Mouse (Mus musculus) limb, embryonic 15.5 days (tissue): ENCODE results near the gene Smg6. TPM values are rescaled to one million over a fixed set of nuclear protein-coding genes. Genes with fewer than 3 reads are reported as not detected.

Experiments
- ATAC-seq: fragments of 200-750 bp; cut with Nextera tagmentation; 2 replicates; pipeline ENCODE4 v1.8.0; 2017; ENCODE audit warnings: low read depth, moderate TSS enrichment; ENCODE audit not compliant: insufficient number of reproducible peaks, low FRiP score, low TSS enrichment
- H3K27ac ChIP-seq: fragments of 300-500 bp; sonication (generic); 2 replicates; pipeline ENCODE4 v1.5.1; 2015; ENCODE audit warnings: moderate library complexity, mild to moderate bottlenecking, inconsistent platforms
- H3K27me3 ChIP-seq: fragments of 300-500 bp; sonication (generic); 2 replicates; pipeline ENCODE4 v1.6.1; 2015; ENCODE audit warnings: inconsistent platforms
- H3K36me3 ChIP-seq: fragments of 300-500 bp; sonication (generic); 2 replicates; pipeline ENCODE4 v1.6.1; 2015; ENCODE audit warnings: inconsistent platforms
- H3K4me1 ChIP-seq: fragments of 300-500 bp; sonication (generic); 2 replicates; pipeline ENCODE4 v1.6.1; 2015; ENCODE audit warnings: inconsistent platforms
- H3K4me2 ChIP-seq: fragments of 300-500 bp; sonication (generic); 2 replicates; pipeline ENCODE4 v1.6.1; 2015; ENCODE audit warnings: mild to moderate bottlenecking, inconsistent platforms
- H3K4me3 ChIP-seq: fragments of 300-500 bp; sonication (generic); 2 replicates; pipeline ENCODE4 v1.5.1; 2015; ENCODE audit warnings: mild to moderate bottlenecking, inconsistent platforms
- H3K9ac ChIP-seq: fragments of 300-500 bp; sonication (generic); 2 replicates; pipeline ENCODE4 v1.6.1; 2015; ENCODE audit warnings: inconsistent platforms
- H3K9me3 ChIP-seq: fragments of 300-500 bp; sonication (generic); 2 replicates; pipeline ENCODE4 v1.6.1; 2016; ENCODE audit warnings: inconsistent platforms
- WGBS: fragments of 180-500 bp; shearing (Covaris S2); methylation state at CpG from one replicate; pipeline ENCODE4 v1.1.7; 2015; 5-methylcytosine and 5-hydroxymethylcytosine counted together
- polyA plus RNA-seq: library from polyadenylated mRNA; unstranded; fragments of >200 nt; fragmentation: Nextera tagmentation; extraction: Ambion mirVana; gene quantifications from 2 replicates; pipeline ENCODE4 v1.2.1, GENCODE M21; 2015

Smg6 gene
- polyA plus RNA-seq, 1 experiment from 2014 or later, result 17.6 TPM

- ATAC-seq, result no peak
- H3K36me3 ChIP-seq, result no peaks in the 10 kb centered on the region
- no peak overlapping the region for H3K4me3 ChIP-seq
- no peak overlapping the region for H3K9ac ChIP-seq
- WGBS, result 88% methylated on average over 2 of the region's 2 CpGs
- H3K4me1 ChIP-seq, result peaks cover 10% of the 10 kb centered on the region; the same call in 1 of the 2 replicates
- no peak overlapping the region for H3K27ac ChIP-seq
- H3K9me3 ChIP-seq, result no peaks in the 10 kb centered on the region
- no peaks in the 10 kb centered on the region for H3K27me3 ChIP-seq
- H3K4me2 ChIP-seq, result no peak overlapping the region
These were observed 198.8 kb downstream of the Smg6 start for GRCm38 (mm10) chr11:75124406-75124805.

- WGBS, result 87% methylated on average over 3 of the region's 3 CpGs
- Histone ChIP-seq H3K9me3 (no peaks in the 10 kb centered on the region), H3K27me3 (no peaks in the 10 kb centered on the region), H3K4me3 (no peak overlapping the region), H3K27ac (no peak overlapping the region), H3K4me2 (no peak overlapping the region), H3K9ac (no peak overlapping the region), H3K36me3 (no peaks in the 10 kb centered on the region), H3K4me1 (no peaks in the 10 kb centered on the region)
- ATAC-seq, result no peak
These were observed 200.8 kb downstream of the Smg6 start for GRCm38 (mm10) chr11:75126384-75126783.

- Histone ChIP-seq H3K36me3 (no peaks in the 10 kb centered on the region), H3K9ac (no peak overlapping the region), H3K4me3 (no peak overlapping the region), H3K9me3 (no peaks in the 10 kb centered on the region), H3K4me1 (peaks cover 27% of the 10 kb centered on the region), H3K27me3 (no peaks in the 10 kb centered on the region), H3K4me2 (no peak overlapping the region), H3K27ac (no peak overlapping the region)
- 95% methylated on average over 6 of the region's 6 CpGs for WGBS
- no peak for ATAC-seq
These were observed 203.9 kb downstream of the Smg6 start for GRCm38 (mm10) chr11:75129481-75129880.

- 74% methylated on average over 4 of the region's 4 CpGs for WGBS
- no peak overlapping the region for H3K27ac ChIP-seq
- peaks cover 38% of the 10 kb centered on the region for H3K4me1 ChIP-seq
- no peak overlapping the region for H3K9ac ChIP-seq
- no peaks in the 10 kb centered on the region for H3K36me3 ChIP-seq
- ATAC-seq, result no peak
- H3K9me3 ChIP-seq, result no peaks in the 10 kb centered on the region
- no peak overlapping the region for H3K4me2 ChIP-seq
- no peaks in the 10 kb centered on the region for H3K27me3 ChIP-seq
- H3K4me3 ChIP-seq, result no peak overlapping the region
These were observed 205.7 kb downstream of the Smg6 start for GRCm38 (mm10) chr11:75131300-75131699.

- Histone ChIP-seq H3K9me3 (no peaks in the 10 kb centered on the region), H3K4me3 (no peak overlapping the region), H3K4me1 (peaks cover 48% of the 10 kb centered on the region), H3K9ac (no peak overlapping the region), H3K27me3 (no peaks in the 10 kb centered on the region), H3K4me2 (no peak overlapping the region), H3K36me3 (no peaks in the 10 kb centered on the region), H3K27ac (peak overlapping the region; percentile 72; the same call in 1 of the 2 replicates)
- 45% methylated on average over 5 of the region's 5 CpGs for WGBS
- ATAC-seq, result peak; percentile 30; the same call in 1 of the 2 replicates
These were observed 206.7 kb downstream of the Smg6 start for GRCm38 (mm10) chr11:75132278-75132677.

GRCm38 (mm10) chr11:75133391-75133790 is 207.8 kb downstream of the Smg6 start:
- Histone ChIP-seq H3K27me3 (no peaks in the 10 kb centered on the region), H3K4me1 (peaks cover 58% of the 10 kb centered on the region), H3K36me3 (no peaks in the 10 kb centered on the region), H3K27ac (peak overlapping the region; percentile 72), H3K9ac (no peak overlapping the region), H3K4me3 (no peak overlapping the region), H3K4me2 (no peak overlapping the region), H3K9me3 (no peaks in the 10 kb centered on the region)
- WGBS, result 87% methylated on average over 5 of the region's 5 CpGs
- ATAC-seq, result no peak

- no peak overlapping the region; the same call in 1 of the 2 replicates for H3K4me2 ChIP-seq
- WGBS, result 3% methylated on average over 2 of the region's 2 CpGs
- peak overlapping the region; percentile 72 for H3K27ac ChIP-seq
- no peaks in the 10 kb centered on the region for H3K9me3 ChIP-seq
- H3K4me1 ChIP-seq, result peaks cover 64% of the 10 kb centered on the region
- H3K27me3 ChIP-seq, result no peaks in the 10 kb centered on the region
- H3K36me3 ChIP-seq, result no peaks in the 10 kb centered on the region
- ATAC-seq, result no peak
- H3K9ac ChIP-seq, result no peak overlapping the region
- H3K4me3 ChIP-seq, result no peak overlapping the region
These were observed 208.3 kb downstream of the Smg6 start for GRCm38 (mm10) chr11:75133951-75134350.

GRCm38 (mm10) chr11:75134485-75135068 is 209.0 kb downstream of the Smg6 start:
- Histone ChIP-seq H3K27me3 (no peaks in the 10 kb centered on the region), H3K4me1 (peaks cover 70% of the 10 kb centered on the region), H3K27ac (peak overlapping the region; percentile 72), H3K4me3 (no peak overlapping the region), H3K36me3 (no peaks in the 10 kb centered on the region), H3K9ac (no peak overlapping the region), H3K4me2 (no peak overlapping the region), H3K9me3 (no peaks in the 10 kb centered on the region)
- no peak for ATAC-seq
- 18% methylated on average over 5 of the region's 5 CpGs for WGBS

GRCm38 (mm10) chr11:75135358-75135757 is 209.7 kb downstream of the Smg6 start:
- Histone ChIP-seq H3K36me3 (no peaks in the 10 kb centered on the region), H3K27ac (peak overlapping the region; percentile 72; the same call in 1 of the 2 replicates), H3K9ac (no peak overlapping the region), H3K4me2 (no peak overlapping the region), H3K27me3 (no peaks in the 10 kb centered on the region), H3K9me3 (no peaks in the 10 kb centered on the region), H3K4me1 (peaks cover 76% of the 10 kb centered on the region), H3K4me3 (no peak overlapping the region)
- WGBS, result 85% methylated on average over 4 of the region's 4 CpGs
- ATAC-seq, result no peak

- no peak for ATAC-seq
- Histone ChIP-seq H3K4me1 (peaks cover 89% of the 10 kb centered on the region), H3K36me3 (no peaks in the 10 kb centered on the region), H3K4me3 (no peak overlapping the region), H3K27ac (no peak overlapping the region), H3K9ac (no peak overlapping the region), H3K4me2 (no peak overlapping the region), H3K27me3 (no peaks in the 10 kb centered on the region), H3K9me3 (no peaks in the 10 kb centered on the region)
- WGBS, result 29% methylated on average over 5 of the region's 5 CpGs
These were observed 211.2 kb downstream of the Smg6 start for GRCm38 (mm10) chr11:75136666-75137398.

GRCm38 (mm10) chr11:75139122-75139963 is 213.7 kb downstream of the Smg6 start:
- Histone ChIP-seq H3K4me3 (no peak overlapping the region; the same call in 1 of the 2 replicates), H3K4me1 (peaks cover 73% of the 10 kb centered on the region), H3K27ac (peak overlapping the region; percentile 87), H3K36me3 (peaks cover 8% of the 10 kb centered on the region), H3K9ac (no peak overlapping the region), H3K4me2 (0 out of 2 replicates have a peak overlapping the region, but pooled peaks have one; percentile 5), H3K9me3 (no peaks in the 10 kb centered on the region), H3K27me3 (no peaks in the 10 kb centered on the region)
- peak; percentile 76 for ATAC-seq
- 13% methylated on average over 11 of the region's 11 CpGs for WGBS

- H3K9ac ChIP-seq, result no peak overlapping the region
- no peaks in the 10 kb centered on the region for H3K9me3 ChIP-seq
- peaks cover 15% of the 10 kb centered on the region for H3K36me3 ChIP-seq
- no peaks in the 10 kb centered on the region for H3K27me3 ChIP-seq
- WGBS, result 56% methylated on average over 5 of the region's 5 CpGs
- H3K4me1 ChIP-seq, result peaks cover 63% of the 10 kb centered on the region
- H3K4me2 ChIP-seq, result no peak overlapping the region
- no peak for ATAC-seq
- peak overlapping the region; percentile 87 for H3K27ac ChIP-seq
- H3K4me3 ChIP-seq, result no peak overlapping the region
These were observed 214.8 kb downstream of the Smg6 start for GRCm38 (mm10) chr11:75140431-75140830.
